Mouse (Mus musculus) midbrain, postnatal 0 days (tissue): ENCODE data around the gene Csk. TPM values are rescaled to one million over a fixed set of nuclear protein-coding genes. Genes with fewer than 3 reads are reported as not detected.

Source experiments
- ATAC-seq: fragments of 200-750 bp; cut with Nextera tagmentation; 2 replicates; pipeline ENCODE4 v1.8.0; 2017; ENCODE audit warnings: moderate number of reproducible peaks, mild to moderate bottlenecking, moderate TSS enrichment, moderate library complexity; ENCODE audit not compliant: low FRiP score
- DNase-seq: peaks from one replicate; pipeline ENCODE4 v3.0.0-alpha.2; 2015; ENCODE audit warnings: low spot score
- H3K27ac ChIP-seq: fragments of 300-500 bp; sonication (generic); 2 replicates; pipeline ENCODE4 v1.5.1; 2014; ENCODE audit warnings: low read depth, mild to moderate bottlenecking, low read length, mixed read lengths
- H3K27me3 ChIP-seq: fragments of 300-500 bp; sonication (generic); 2 replicates; pipeline ENCODE4 v1.6.1; 2014; ENCODE audit warnings: low read length, control low read depth, mixed read lengths; ENCODE audit not compliant: insufficient read depth
- H3K36me3 ChIP-seq: fragments of 300-500 bp; sonication (generic); 2 replicates; pipeline ENCODE4 v1.6.1; 2014; ENCODE audit warnings: low read length, control low read depth, mixed read lengths; ENCODE audit not compliant: insufficient read depth
- H3K4me1 ChIP-seq: fragments of 300-500 bp; sonication (generic); 2 replicates; pipeline ENCODE4 v1.6.1; 2014; ENCODE audit warnings: mild to moderate bottlenecking, control low read depth, antibody characterized with exemption, low read length, mixed read lengths; ENCODE audit not compliant: insufficient read depth
- H3K4me2 ChIP-seq: fragments of 300-500 bp; sonication (generic); 2 replicates; pipeline ENCODE4 v1.6.1; 2014; ENCODE audit warnings: low read depth, mild to moderate bottlenecking, low read length, mixed read lengths; ENCODE audit not compliant: poor library complexity, severe bottlenecking
- H3K4me3 ChIP-seq: fragments of 300-500 bp; sonication (generic); 2 replicates; pipeline ENCODE4 v1.5.1; 2014; ENCODE audit warnings: low read depth, mild to moderate bottlenecking, low read length, moderate library complexity
- H3K9ac ChIP-seq: fragments of 300-500 bp; sonication (generic); replicated peaks from 2 replicates; pipeline ENCODE4 v1.6.1; 2014; ENCODE audit warnings: mild to moderate bottlenecking, low read length, moderate library complexity, mixed read lengths; ENCODE audit not compliant: poor library complexity, severe bottlenecking
- H3K9me3 ChIP-seq: fragments of 300-500 bp; sonication (generic); 2 replicates; pipeline ENCODE4 v1.6.1; 2016; ENCODE audit warnings: low read length, control low read depth
- CTCF ChIP-seq: IDR thresholded peaks from 2 replicates; pipeline ENCODE4 v1.5.1; 2016; ENCODE audit warnings: antibody characterized with exemption, mild to moderate bottlenecking
- WGBS: fragments of 180-500 bp; shearing (Covaris S2); extraction: QIAGEN DNeasy Blood & Tissue Kit; methylation state at CpG from one replicate; pipeline ENCODE4 v1.1.7; 2014; 5-methylcytosine and 5-hydroxymethylcytosine counted together
- polyA plus RNA-seq: library from polyadenylated mRNA; unstranded; fragments of >200 nt; fragmentation: Nextera tagmentation; extraction: Ambion mirVana; gene quantifications from 2 replicates; pipeline ENCODE4 v1.2.1, GENCODE M21; 2015
- total RNA-seq: library from RNA; depleted of rRNA; stranded (reverse); fragments of >200 nt; gene quantifications from 2 replicates; pipeline ENCODE4 v1.2.3, GENCODE M21; 2014

The Csk gene
- total and polyA plus RNA-seq, 2 experiments from 2014 or later = 45.5 to 152 TPM

GRCm38 (mm10) chr9:57639661-57640328 is 13.6 kb downstream of the Csk start:
- DNase-seq = no peak
- 61% methylated on average over 5 of the region's 5 CpGs for WGBS
- Histone ChIP-seq H3K36me3 (peaks cover 11% of the 10 kb centered on the region; the same call in 1 of the 2 replicates), H3K9me3 (no peaks in the 10 kb centered on the region), H3K4me2 (peak overlapping the region; percentile 37), H3K27ac (peak overlapping the region; percentile 51; the same call in 1 of the 2 replicates), H3K9ac (peak overlapping the region; percentile 36; the same call in 1 of the 2 replicates), H3K4me1 (peaks cover 40% of the 10 kb centered on the region), H3K4me3 (no peak overlapping the region), H3K27me3 (no peaks in the 10 kb centered on the region)
- TF ChIP-seq CTCF = no peak
- ATAC-seq = no peak

- H3K36me3 ChIP-seq = peaks cover 13% of the 10 kb centered on the region
- H3K27ac ChIP-seq = peak overlapping the region; percentile 34; the same call in 1 of the 2 replicates
- no peak for ATAC-seq
- no peak for DNase-seq
- no peaks in the 10 kb centered on the region for H3K9me3 ChIP-seq
- H3K9ac ChIP-seq = peak overlapping the region; percentile 19; the same call in 1 of the 2 replicates
- TF ChIP-seq CTCF = no peak
- H3K4me3 ChIP-seq = no peak overlapping the region
- 40% methylated on average over 8 of the region's 8 CpGs for WGBS
- H3K27me3 ChIP-seq = no peaks in the 10 kb centered on the region
- H3K4me1 ChIP-seq = peaks cover 35% of the 10 kb centered on the region
- H3K4me2 ChIP-seq = peak overlapping the region; percentile 19
Observed at GRCm38 (mm10) chr9:57638651-57639459, 14.6 kb downstream of the Csk start.

- Histone ChIP-seq H3K4me1 (peaks cover 25% of the 10 kb centered on the region), H3K9ac (no peak overlapping the region), H3K4me2 (no peak overlapping the region), H3K36me3 (peaks cover 15% of the 10 kb centered on the region), H3K9me3 (no peaks in the 10 kb centered on the region), H3K27me3 (no peaks in the 10 kb centered on the region), H3K4me3 (no peak overlapping the region), H3K27ac (peak overlapping the region; percentile 34)
- WGBS = 55% methylated on average over 6 of the region's 6 CpGs
- no peak for TF ChIP-seq CTCF
- ATAC-seq (no peak), DNase-seq (peak; percentile 57)
Observed at GRCm38 (mm10) chr9:57637741-57638322, 15.6 kb downstream of the Csk start.

- Histone ChIP-seq H3K4me1 (peaks cover 19% of the 10 kb centered on the region), H3K4me3 (no peak overlapping the region), H3K36me3 (peaks cover 16% of the 10 kb centered on the region), H3K9me3 (no peaks in the 10 kb centered on the region), H3K27ac (no peak overlapping the region), H3K4me2 (no peak overlapping the region), H3K9ac (no peak overlapping the region), H3K27me3 (no peaks in the 10 kb centered on the region)
- DNase-seq (no peak), ATAC-seq (no peak)
- TF ChIP-seq CTCF = no peak
- 73% methylated on average over 3 of the region's 3 CpGs for WGBS
Observed at GRCm38 (mm10) chr9:57637272-57637671, 16.2 kb downstream of the Csk start.

- H3K9ac ChIP-seq = no peak overlapping the region
- H3K27ac ChIP-seq = no peak overlapping the region
- peak; percentile 46 for TF ChIP-seq CTCF
- DNase-seq = peak; percentile 36
- H3K4me1 ChIP-seq = peaks cover under 1% of the 10 kb centered on the region; the same call in 1 of the 2 replicates
- H3K36me3 ChIP-seq = peaks cover 39% of the 10 kb centered on the region
- ATAC-seq = no peak
- no peak overlapping the region for H3K4me2 ChIP-seq
- 27% methylated on average over 4 of the region's 4 CpGs for WGBS
- H3K4me3 ChIP-seq = no peak overlapping the region
- H3K9me3 ChIP-seq = no peaks in the 10 kb centered on the region
- H3K27me3 ChIP-seq = no peaks in the 10 kb centered on the region
Observed at GRCm38 (mm10) chr9:57633481-57634024, 19.9 kb downstream of the Csk start.
